Mouse (Mus musculus) adrenal gland, postnatal 36 days (tissue): ENCODE results near the gene Rnf43. TPM values are rescaled to one million over a fixed set of nuclear protein-coding genes. Genes with fewer than 3 reads are reported as not detected.
A peak's percentile ranks its signal among the peaks of the same experiment; 100 is the strongest.

ENCODE experiments used
- DNase-seq, 2 experiments: peaks; one replicate each; pipeline ENCODE4 v3.0.0; 2021; ENCODE audit warnings: mixed read lengths in 1 of 2
- microRNA-seq: library from miRNA; unstranded; fragments of <30 nt; microRNA quantifications from one replicate; pipeline ENCODE4 v1.2.0, GENCODE M21; 2021
- total RNA-seq, 2 experiments: library from RNA; stranded (reverse); gene quantifications; 2 replicates each; pipeline ENCODE4 v1.2.3; 2021

Gene Rnf43
- total RNA-seq, 2 experiments from 2014 or later = 6.2 to 8.9 TPM

- DNase-seq = peak in 1 of 2 experiments; percentile 43
These were observed 97.1 kb downstream of the Rnf43 start for GRCm38 (mm10) chr11:87759609-87760005.

- no peak for DNase-seq
These were observed 98.0 kb downstream of the Rnf43 start, which contains the start of gene Tspoap1 for GRCm38 (mm10) chr11:87760301-87761081. Gene Tspoap1, plus strand, starts transcription at chr11:87760541.

GRCm38 (mm10) chr11:87761181-87761721 lies 98.7 kb downstream of the Rnf43 start:
- DNase-seq = no peak

GRCm38 (mm10) chr11:87761806-87762701 lies 99.5 kb downstream of the Rnf43 start:
- no peak for DNase-seq

- no peak for DNase-seq
These were observed 100.3 kb downstream of the Rnf43 start for GRCm38 (mm10) chr11:87762702-87763385.

GRCm38 (mm10) chr11:87763511-87763987 lies 101.0 kb downstream of the Rnf43 start:
- peak; percentile 51 to 56 for DNase-seq

GRCm38 (mm10) chr11:87763988-87764876 lies 101.7 kb downstream of the Rnf43 start:
- DNase-seq = peak; percentile 59 to 77

- DNase-seq = no peak
These were observed 106.2 kb downstream of the Rnf43 start for GRCm38 (mm10) chr11:87768745-87769144.

GRCm38 (mm10) chr11:87770989-87771388 lies 108.5 kb downstream of the Rnf43 start:
- peak; percentile 78 to 89 for DNase-seq

GRCm38 (mm10) chr11:87772354-87772753 lies 109.8 kb downstream of the Rnf43 start:
- no peak for DNase-seq

GRCm38 (mm10) chr11:87778100-87778765 lies 115.7 kb downstream of the Rnf43 start:
- DNase-seq = peak; percentile 74 to 76

- DNase-seq = no peak
These were observed 116.4 kb downstream of the Rnf43 start for GRCm38 (mm10) chr11:87778915-87779314.

GRCm38 (mm10) chr11:87779392-87779791 lies 116.9 kb downstream of the Rnf43 start:
- peak; percentile 26 to 37 for DNase-seq

GRCm38 (mm10) chr11:87780130-87780529 lies 117.6 kb downstream of the Rnf43 start:
- no peak for DNase-seq

Small RNA genes within 50 kb of the gene (microRNA-seq; reads per million reads assigned to microRNA genes)
- gene Mir142 (not detected), gene Mir142b (not detected)

Other genes starting within 250 kb of the Rnf43 start
- gene Gm11492, start 96.1 kb upstream of the Rnf43 start, total RNA-seq = not detected
- gene Sept4, start 93.8 kb upstream of the Rnf43 start, total RNA-seq = 10 to 100 TPM; 33.2 to 41.3 TPM
- 10 to 100 TPM; 26.1 to 31.4 TPM for gene Mtmr4, start 70.6 kb upstream of the Rnf43 start, total RNA-seq
- under 1 TPM in 1 of 2 experiments, not detected in 1; 0.13 TPM for gene Hsf5, start 45.6 kb upstream of the Rnf43 start, total RNA-seq
- gene Supt4a, start 74.8 kb downstream of the Rnf43 start, total RNA-seq = 10 to 100 TPM; 60.5 to 90.0 TPM
- 1 to 10 TPM; 3.5 to 5.0 TPM for gene Tspoap1, start 97.8 kb downstream of the Rnf43 start, total RNA-seq
- under 1 TPM in 1 of 2 experiments, not detected in 1; 0.40 TPM for gene Mpo, start 130.9 kb downstream of the Rnf43 start, total RNA-seq
- not detected for gene Lpo, start 165.6 kb downstream of the Rnf43 start, total RNA-seq
- 10 to 100 TPM in 1 of 2 experiments, 1 to 10 TPM in 1; 9.3 to 10.2 TPM for gene Mks1, start 190.5 kb downstream of the Rnf43 start, total RNA-seq
- gene Epx, start 212.8 kb downstream of the Rnf43 start, total RNA-seq = not detected
- gene Olfr462, start 229.5 kb downstream of the Rnf43 start, total RNA-seq = not detected
- not detected for gene Olfr463, start 234.7 kb downstream of the Rnf43 start, total RNA-seq